Mouse (Mus musculus) frontal cortex, postnatal 25 days (tissue): ENCODE results near the gene Gm42674.
A peak's percentile ranks its signal among the peaks of the same experiment; 100 is the strongest.

ENCODE experiments used
- DNase-seq, 2 experiments: peaks; one replicate each; pipeline ENCODE4 v3.0.0; 2022; ENCODE audit warnings: low spot score in 2 of 2

The Gm42674 gene

GRCm38 (mm10) chr3:90601486-90602110 lies at the start of gene Gm42674:
Gm42674 (plus strand) TSS chr3:90601904.
- no peak for DNase-seq

GRCm38 (mm10) chr3:90552231-90552630 lies 49.5 kb upstream of the Gm42674 start:
- no peak for DNase-seq

- DNase-seq: no peak
Observed at GRCm38 (mm10) chr3:90555954-90556353, 45.8 kb upstream of the Gm42674 start.

GRCm38 (mm10) chr3:90560008-90560628 lies 41.6 kb upstream of the Gm42674 start, which contains the start of gene S100a3:
S100a3 (plus strand) TSS chr3:90560578.
- no peak for DNase-seq

GRCm38 (mm10) chr3:90574691-90575090 lies 27.0 kb upstream of the Gm42674 start:
- no peak for DNase-seq

- no peak for DNase-seq
Observed at GRCm38 (mm10) chr3:90575320-90575719, 26.4 kb upstream of the Gm42674 start.

- DNase-seq: no peak
Observed at GRCm38 (mm10) chr3:90576351-90577001, 25.2 kb upstream of the Gm42674 start.

GRCm38 (mm10) chr3:90579433-90579832 lies 22.3 kb upstream of the Gm42674 start:
- no peak for DNase-seq

- no peak for DNase-seq
Observed at GRCm38 (mm10) chr3:90581141-90581540, 20.6 kb upstream of the Gm42674 start.

GRCm38 (mm10) chr3:90582156-90582555 lies 19.5 kb upstream of the Gm42674 start:
- no peak for DNase-seq

- DNase-seq: no peak
Observed at GRCm38 (mm10) chr3:90582556-90582955, 19.1 kb upstream of the Gm42674 start.

GRCm38 (mm10) chr3:90583893-90584292 lies 17.8 kb upstream of the Gm42674 start:
- no peak for DNase-seq

GRCm38 (mm10) chr3:90585595-90585994 lies 16.1 kb upstream of the Gm42674 start:
- DNase-seq: peak in 1 of 2 experiments; percentile 64

- no peak for DNase-seq
Observed at GRCm38 (mm10) chr3:90586016-90586643, 15.6 kb upstream of the Gm42674 start.

- no peak for DNase-seq
Observed at GRCm38 (mm10) chr3:90586906-90587305, 14.8 kb upstream of the Gm42674 start.

- DNase-seq: no peak
Observed at GRCm38 (mm10) chr3:90587361-90588101, 14.2 kb upstream of the Gm42674 start.

- no peak for DNase-seq
Observed at GRCm38 (mm10) chr3:90589390-90589789, 12.3 kb upstream of the Gm42674 start.

GRCm38 (mm10) chr3:90589947-90590346 lies 11.8 kb upstream of the Gm42674 start, which contains the start of gene S100a2:
S100a2 (plus strand) TSS chr3:90590247.
- no peak for DNase-seq

GRCm38 (mm10) chr3:90594466-90594865 lies 7.2 kb upstream of the Gm42674 start:
- no peak for DNase-seq

- DNase-seq: no peak
Observed at GRCm38 (mm10) chr3:90595556-90595955, 6.1 kb upstream of the Gm42674 start.

GRCm38 (mm10) chr3:90596810-90597209 lies 4.9 kb upstream of the Gm42674 start:
- no peak for DNase-seq

- DNase-seq: no peak
Observed at GRCm38 (mm10) chr3:90597736-90598135, 4.0 kb upstream of the Gm42674 start.
